Mouse (Mus musculus): ENCODE measurements around the gene Neurl1b.

DNA sequence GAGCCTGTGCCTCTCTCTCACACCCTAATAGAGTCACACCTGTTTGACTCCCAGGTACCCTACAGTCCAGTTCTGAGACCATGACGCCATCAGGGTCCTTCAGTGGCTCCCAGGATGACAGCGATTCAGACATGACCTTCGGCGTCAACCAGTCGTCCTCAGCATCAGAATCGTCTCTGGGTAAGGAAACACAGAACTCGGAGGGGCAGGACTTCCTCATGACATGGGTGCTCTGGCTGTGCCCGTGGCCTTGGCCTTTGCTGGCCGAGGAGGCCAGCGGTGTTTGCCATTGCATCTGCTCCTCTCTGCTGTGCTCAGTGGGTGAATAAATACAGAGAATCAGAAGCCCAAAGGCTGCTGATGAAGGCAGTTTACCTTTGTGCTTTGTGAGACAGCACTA lies 26.4 kb downstream of the Neurl1b start:
- TF ChIP-seq POLR2A (IDR thresholded peaks at IDR 0.05; ENCODE audit: control insufficient read depth in 1 of 2, insufficient read depth in 1 of 2, low read depth in 1 of 2, low read length in 2 of 2, poor library complexity in 1 of 2), result no peak
- TF ChIP-seq CTCF (IDR thresholded peaks at IDR 0.05 in 2 of 3, conservative IDR thresholded peaks at IDR 0.05 in 1 of 3; ENCODE audit: control insufficient read depth in 1 of 3, insufficient read depth in 1 of 3, low read depth in 2 of 3, low read length in 3 of 3, poor library complexity in 1 of 3, severe bottlenecking in 1 of 3), result no peak
- TF ChIP-seq CHD2 (IDR thresholded peaks at IDR 0.05; ENCODE audit: low read length), result no peak
- TF ChIP-seq UBTF (IDR thresholded peaks at IDR 0.05; ENCODE audit: borderline replicate concordance, insufficient read depth, low read depth, low read length), result no peak
- no peak for TF ChIP-seq MXI1 (IDR thresholded peaks at IDR 0.05; ENCODE audit: low read depth, low read length)
- no peak for TF ChIP-seq ZC3H11A (IDR thresholded peaks at IDR 0.05; ENCODE audit: low read depth, low read length)
- TF ChIP-seq USF1 (IDR thresholded peaks at IDR 0.05; ENCODE audit: low read depth, low read length), result no peak
- TF ChIP-seq MYB (IDR thresholded peaks at IDR 0.05; ENCODE audit: low read depth, low read length), result no peak
